Mouse (Mus musculus): ENCODE measurements around the gene Arhgap31.

Gene Arhgap31

DNA sequence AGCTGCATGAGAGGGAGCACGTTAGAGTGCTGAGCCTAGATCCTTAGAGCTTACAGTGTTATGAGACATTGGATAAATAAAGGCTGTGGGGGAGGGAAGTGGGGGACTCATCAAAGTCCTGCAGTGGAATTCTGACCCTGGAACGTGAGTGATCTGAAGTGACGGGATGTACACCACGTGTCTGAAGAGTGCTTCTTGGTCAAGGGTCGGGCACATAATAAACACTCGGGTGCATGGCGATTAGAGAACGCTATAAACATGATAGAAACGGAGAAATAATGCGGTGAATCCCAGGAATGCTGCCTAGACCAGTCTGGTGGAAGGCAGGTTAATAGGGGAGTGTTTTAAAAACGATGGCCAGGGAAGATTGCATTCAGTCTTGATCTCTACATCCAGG is 63.6 kb downstream of the Arhgap31 start:
- no peak for DNase-seq (ENCODE audit: low spot score)

DNA sequence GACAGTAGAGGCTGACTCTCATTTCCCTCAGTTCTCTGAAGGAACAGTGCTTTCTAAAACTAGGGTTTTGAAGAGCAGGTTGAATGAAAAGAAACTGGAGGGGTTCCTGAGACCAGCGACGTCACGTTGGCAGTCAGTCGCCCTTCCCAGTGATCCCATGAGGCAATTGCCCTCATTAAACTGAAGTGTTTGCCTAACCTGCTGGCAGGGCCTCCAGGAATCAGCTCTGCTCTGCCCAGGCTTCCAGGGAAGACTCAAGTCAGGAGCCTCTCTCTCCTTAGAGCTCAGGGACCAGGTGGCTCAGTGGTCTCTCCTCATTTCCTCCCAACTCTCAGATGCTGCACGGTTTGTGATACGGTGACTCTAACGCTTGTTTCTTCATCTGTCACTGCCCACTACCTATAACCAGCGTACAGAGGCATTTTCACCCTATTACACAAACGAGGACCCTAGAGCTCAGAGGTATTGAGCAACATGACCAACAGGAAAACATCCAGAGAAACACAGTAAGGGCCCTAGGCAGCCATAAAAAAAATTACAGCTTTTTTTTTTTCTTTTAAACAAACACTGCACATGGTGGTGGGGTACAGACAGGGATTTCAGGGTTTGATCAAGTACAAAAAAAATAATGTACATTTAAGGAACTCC is 64.2 kb downstream of the Arhgap31 start:
- no peak for DNase-seq (ENCODE audit: low spot score)

DNA sequence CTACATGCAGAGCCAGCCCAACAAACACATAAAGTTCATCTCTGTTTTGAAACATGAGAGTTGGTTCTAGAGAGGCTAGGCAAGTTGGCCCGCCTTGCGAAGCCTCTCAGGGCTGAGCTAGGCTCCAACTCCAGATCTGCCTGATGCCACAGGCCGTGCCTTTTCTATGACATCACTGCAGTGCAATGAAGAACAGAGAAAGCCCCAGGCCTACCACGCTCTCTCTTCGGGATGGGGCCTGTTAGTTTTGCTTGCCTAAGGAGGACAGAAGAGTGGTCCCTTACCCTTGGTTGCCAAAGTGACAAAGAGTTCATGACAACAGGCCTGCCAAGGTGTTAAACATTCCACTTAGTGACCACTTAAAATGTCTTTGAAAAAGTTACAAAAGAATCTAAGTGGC is 64.9 kb downstream of the Arhgap31 start:
- no peak for DNase-seq (ENCODE audit: low spot score)

DNA sequence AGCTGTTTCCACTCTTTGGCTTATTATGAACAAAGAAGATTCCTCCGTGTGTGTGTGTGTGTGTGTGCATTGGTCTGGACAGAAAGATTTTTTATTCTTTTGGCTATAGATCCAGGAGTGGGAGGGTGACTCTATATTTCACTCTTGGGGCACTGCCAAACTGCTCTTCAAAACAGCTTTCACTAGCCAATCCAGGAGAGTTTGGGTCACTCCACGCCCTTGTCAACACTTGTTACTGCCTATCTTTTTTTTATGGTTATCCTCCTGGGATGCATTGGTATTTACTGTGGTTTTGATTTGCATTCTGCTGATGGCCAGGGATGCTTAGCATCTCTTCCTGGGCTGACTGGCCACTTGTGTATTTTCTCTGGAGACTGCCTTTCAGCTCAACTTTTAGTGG is 68.6 kb downstream of the Arhgap31 start:
- DNase-seq (ENCODE audit: low spot score): no peak

DNA sequence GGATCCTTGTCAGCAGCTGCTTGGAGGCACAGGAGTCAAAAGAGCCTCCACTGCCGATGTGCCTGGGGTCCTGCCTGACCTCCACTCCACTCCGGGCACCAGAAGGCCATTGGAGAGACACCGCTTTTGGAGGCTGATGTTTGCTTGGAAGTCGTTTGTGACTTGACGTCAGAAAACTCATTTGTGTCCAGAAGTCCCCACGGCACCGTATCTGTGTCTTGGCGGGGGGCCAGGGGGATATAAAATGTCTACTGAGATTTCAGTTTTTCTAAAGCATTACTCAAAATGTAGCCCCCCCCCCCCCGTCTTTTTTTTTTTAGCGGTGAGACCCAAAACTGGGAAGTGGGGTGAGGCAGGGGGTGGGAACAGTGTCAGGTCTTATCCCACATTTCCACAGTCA is 76.0 kb downstream of the Arhgap31 start:
- no peak for DNase-seq (ENCODE audit: low spot score)

DNA sequence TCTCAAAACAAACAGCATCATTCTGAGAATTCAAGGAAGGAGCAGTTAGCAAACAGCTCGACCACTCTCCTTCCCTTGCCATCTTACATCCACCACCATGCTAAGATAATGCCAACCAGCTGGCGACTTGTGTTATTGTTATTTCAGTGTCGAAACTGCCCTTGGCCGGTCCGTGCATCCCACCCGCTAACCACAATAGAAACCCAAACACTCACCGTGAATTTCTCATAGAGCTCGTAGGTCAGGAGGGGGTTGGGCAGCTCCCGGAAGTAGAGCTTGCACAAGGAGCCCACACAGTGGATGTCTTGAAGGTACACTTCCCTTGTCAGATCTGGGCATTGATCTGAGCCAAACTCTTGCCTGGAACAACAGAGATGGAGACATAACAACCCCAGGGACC is 76.4 kb downstream of the Arhgap31 start:
- DNase-seq (ENCODE audit: low spot score): no peak

DNA sequence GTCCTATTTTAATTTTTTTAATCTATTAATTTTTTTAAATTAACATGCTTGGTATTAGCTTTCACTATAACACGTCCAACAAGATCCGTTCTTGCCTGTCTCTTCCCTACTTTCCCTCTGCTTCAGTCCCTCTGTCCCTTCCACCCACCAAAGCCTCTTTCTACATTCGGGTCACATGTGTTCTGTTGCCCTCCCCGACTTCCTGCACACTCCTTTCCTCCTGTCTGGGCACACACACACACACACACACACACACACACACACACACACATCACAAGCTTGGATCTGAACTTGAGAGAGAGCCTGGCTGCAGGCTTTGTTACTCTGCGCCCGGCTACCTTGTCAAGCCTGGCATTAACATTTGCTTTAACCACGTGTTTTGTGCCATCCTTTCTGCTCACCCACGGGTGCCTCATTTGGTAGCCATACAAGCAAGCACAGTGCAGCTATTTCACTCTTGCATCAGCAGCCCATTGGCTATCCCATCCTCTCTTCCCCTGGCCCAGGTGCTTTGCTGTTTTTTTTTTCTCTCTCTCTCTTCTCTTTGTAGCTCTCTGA is 77.2 kb downstream of the Arhgap31 start:
- DNase-seq (ENCODE audit: low spot score): no peak

DNA sequence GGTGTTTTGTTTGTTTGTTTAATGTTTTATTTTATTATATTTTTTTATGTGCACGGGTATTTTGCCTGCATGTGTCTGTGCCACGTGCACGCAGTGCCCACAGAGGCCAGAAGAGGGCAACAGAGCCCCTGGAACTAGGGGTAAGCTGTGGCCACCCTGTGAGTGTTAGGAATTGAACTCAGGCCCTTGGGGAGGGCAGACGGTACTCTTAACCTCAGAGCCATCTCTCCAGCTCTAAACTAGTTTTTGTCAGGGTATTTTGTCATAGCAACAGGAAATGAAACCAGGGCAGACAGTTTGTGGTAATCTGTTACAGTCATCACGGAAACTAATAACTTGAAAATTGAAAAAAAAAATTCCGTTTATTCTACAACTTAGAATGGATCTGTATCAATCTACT is 80.9 kb downstream of the Arhgap31 start:
- peak; percentile 30 for DNase-seq (ENCODE audit: low spot score)

DNA sequence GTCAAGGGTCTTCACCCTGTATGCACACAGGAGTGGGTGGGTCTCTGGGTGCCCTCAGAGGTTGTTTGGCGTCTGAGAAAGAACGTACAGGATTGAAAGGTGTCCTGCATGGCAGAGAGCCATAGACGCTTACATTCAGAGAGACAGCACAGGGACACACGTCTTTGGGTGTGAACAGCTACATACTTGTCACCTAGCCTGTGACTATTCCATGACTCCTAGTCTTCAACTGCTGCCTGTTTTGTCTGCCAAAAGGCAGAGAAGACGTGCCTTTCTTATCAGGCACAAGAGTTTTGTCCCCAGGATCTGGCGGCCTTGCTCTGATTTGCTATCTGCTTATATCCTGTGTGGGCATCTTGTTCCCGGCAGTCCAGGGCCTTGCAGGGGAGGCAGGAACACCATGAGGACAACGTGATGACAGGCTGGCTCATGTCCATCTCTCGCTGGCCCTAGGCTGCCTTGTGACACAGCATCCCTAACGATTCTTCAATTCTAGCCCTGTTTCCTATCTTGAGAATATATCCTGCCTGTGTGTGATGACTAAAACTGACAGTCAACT is 87.2 kb downstream of the Arhgap31 start:
- DNase-seq (ENCODE audit: low spot score): no peak

DNA sequence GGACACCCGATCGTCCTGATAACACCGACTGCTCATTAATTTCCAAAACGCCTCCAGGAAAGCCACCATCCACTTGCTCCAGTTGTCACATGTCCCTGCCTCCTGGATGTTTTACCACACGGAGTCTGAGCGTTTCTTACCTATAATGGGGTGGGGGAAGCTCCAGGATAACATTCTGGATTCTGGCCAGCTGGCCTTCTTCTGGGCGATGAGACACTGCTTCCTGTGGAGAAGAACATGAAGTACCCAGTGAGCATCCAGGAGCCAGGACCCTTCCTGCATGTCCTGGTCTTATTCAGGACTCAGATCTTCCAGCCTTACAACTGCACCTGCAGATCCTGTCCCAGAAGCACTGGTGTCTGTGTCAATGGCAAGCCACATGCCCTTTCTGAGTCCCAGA is 87.7 kb downstream of the Arhgap31 start:
- no peak for DNase-seq (ENCODE audit: low spot score)

DNA sequence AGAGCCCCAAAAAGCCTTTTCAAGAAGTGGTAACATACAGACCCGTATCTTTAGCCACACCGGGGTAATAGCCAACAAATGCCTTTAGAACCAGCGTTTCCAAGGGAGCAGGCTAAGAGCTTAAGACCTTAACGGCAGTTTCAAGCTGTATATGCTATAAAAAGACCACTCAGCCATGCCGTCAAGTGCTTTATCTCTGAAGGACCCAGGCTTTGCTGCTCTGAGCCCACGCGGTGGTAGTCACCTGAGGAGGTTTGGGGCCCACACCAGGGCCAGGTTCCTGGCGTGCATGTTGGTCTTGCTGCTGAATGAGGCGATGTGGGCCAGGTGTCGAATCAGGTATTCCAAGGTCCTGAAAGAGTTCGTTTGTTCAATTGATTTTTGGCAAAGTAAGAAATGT is 88.8 kb downstream of the Arhgap31 start:
- DNase-seq (ENCODE audit: low spot score): no peak

DNA sequence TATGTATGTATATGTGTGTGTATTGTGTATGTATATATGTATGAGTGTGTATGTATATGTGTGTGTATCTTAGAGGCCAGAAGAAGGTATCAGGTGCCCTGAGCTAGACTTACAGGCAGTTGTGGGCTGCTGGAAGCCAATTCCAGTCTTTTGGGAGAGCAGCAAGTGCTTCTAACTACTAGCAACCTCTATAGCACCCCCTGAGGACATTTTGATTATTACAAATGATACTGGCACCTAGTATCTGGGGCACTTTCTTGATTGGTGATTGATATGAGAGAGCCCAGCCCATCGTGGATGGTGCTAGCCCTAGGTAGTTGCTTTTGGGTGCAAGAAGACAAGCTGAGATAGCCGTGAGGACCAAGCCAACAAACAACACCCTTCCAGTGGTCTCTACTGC is 90.8 kb downstream of the Arhgap31 start:
- no peak for DNase-seq (ENCODE audit: low spot score)

DNA sequence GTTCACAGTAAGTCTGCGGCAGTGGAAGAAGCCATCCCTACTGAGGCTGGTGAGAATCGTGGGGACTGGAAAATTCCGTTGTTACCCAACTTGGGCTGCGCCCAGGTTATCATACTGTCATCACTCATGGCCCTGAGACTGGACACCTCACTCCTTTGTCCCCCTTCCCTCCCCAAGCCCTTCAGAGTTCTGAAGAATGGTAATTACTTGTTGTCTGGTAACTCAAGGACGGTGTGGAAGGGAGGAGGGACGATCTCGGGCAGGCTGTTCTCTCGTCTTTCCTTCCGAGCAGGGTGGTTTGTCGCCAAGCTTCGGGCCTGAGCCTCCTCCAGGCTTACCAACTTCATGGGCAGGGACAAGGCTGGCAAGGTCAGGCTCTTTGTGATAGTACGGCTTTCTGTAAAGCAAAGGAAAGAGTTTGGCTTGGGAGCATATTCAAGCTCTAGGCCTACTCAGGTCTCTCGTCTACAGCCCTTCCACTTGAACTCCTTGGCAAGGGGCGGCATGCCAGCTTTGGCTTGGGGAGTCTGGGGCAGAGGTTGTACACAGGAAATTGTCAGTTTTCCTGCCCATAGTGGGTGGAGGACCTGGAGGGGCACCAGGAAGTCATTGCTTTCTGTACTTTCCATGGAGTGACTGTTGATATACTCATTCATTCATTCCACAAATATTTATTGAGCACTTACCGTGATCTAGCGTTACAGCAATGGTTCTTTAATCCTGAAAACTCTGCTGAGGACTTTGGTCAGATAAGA is 92.2 kb downstream of the Arhgap31 start:
- DNase-seq (ENCODE audit: low spot score): no peak

DNA sequence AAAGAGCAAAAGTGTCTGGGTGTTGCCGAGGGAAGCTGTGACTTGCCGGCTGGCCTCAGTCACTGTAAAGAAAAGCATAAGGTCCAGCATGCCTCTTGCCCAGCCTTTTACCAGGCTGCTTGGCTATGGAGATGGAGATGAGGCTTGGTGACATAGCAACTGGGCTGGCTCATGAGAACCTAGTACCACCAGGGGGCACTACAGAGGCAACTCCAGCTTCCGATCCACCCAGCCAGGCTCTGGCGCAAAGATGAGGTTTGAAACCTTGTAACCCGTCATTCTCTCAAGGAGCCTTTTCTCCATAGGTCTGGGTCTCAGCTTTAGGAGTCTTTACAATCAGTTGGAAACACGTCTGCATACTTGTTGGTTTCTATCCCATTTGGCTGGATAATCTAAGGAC is 94.0 kb downstream of the Arhgap31 start:
- no peak for DNase-seq (ENCODE audit: low spot score)

DNA sequence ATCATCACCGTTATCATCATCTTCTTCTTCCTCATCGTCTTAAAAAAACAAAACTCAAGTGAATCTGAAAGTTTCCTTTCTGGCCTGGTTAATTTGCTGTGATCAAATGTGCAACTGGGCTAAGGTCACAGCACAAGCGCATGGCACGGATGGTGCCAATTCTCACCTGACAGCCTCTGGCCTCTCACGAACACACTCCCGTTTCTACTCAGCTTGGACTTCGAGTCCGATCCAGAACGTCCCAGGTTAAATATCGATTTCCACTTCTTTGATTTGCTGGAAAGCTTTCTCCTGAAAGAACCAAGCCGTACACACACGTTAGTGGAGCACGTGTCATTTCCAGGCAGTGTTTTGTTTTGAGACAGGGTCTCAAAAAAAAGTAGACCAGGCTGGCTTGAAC is 95.1 kb downstream of the Arhgap31 start:
- no peak for DNase-seq (ENCODE audit: low spot score)

DNA sequence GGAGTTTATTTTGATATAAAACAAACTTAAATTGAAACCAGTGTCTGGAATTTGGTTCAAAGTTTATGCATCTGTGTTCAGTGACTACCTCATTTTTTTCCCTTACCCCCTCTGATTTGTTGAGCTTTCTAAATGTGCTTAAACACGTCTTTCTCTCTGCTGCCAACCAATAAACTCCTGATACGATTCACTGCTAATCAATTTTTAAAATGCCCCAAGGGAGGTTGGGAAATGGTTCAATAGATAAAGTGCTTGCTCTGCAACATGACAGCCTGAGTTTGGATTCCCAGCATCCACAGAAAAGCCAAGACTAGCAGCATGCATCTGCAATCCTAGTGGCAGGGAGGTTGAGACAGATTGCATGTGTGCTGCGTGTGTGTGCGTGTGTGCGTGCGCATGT is 99.4 kb downstream of the Arhgap31 start:
- DNase-seq (ENCODE audit: low spot score): no peak

DNA sequence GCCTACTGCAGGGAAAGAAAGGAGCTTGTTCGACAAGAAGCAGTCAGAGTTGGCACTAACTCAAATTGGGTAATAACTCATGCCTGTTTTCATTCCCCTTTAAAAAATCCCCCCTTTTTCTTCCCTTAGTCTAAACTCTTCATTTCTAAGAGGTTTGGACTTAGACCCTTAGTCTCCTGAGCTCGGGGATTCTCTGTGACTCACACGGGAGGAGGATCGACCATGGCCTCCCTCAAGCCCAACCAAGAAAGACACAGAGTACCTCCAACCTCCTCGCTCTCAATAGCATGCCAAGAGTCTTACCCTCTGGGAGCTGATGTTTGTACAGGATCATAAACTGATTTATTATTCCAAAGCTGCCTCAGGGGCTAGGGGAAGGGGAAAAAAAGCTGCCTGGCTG is 100.4 kb downstream of the Arhgap31 start:
- no peak for DNase-seq (ENCODE audit: low spot score)

DNA sequence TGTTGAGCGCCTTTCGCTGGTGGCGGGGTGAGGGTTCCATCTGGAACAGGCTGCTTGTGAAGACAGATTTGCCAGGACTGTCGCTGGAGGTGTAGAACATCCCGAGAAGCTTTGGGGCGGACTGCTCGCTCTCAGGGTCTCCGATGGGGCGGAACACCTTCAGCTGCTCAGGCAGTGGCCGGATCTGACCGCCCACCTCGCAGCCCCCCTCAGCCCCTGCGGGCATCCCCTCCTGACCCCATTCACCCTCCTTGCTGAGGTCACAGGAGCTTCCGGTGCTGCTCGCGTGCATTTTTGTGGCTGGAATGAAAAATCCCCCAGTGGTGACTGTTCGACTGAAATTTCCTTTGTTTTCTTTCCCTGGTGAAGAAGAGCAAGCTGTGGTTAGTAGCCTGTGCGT is 104.0 kb downstream of the Arhgap31 start:
- no peak for DNase-seq (ENCODE audit: low spot score)

DNA sequence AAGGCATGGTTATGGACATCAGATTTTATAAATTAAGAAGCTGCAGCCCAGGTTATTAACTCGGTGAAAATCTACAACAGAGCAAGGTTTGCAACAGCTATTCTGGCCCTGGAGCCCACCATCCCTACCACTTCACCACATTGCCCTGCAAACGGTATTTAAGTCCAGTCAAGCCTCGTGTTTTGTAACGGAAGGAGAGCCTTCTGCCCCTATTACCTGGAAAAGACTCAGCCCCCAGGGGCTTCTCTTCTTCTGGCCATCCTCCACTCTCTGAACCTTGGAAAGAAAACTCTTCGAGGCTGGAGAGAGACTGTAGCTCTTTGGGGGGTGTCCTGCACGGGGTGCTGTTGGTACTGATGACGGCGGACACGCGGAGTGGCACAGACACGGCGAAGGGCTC is 104.4 kb downstream of the Arhgap31 start:
- no peak for DNase-seq (ENCODE audit: low spot score)

DNA sequence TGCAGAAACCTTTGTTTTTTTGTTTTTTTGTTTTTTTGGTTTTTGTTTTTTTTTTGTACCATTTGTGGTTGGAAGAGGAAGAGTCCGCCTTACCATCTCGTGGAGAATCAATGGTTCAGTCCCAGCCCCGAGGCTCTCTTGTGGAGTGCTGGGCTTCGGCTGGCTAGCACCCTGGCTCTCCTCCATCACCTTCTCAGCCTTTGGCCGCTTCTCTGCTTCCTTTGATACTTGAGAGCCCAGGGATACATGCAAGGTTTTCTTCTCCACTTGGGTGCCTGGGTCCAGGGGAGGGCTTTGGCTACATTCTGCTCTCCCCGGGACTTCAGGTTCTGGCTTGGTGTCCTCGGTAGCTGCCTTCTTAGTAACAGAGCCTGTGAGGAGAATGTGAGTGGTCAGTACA is 106.6 kb downstream of the Arhgap31 start:
- DNase-seq (ENCODE audit: low spot score): no peak

DNA sequence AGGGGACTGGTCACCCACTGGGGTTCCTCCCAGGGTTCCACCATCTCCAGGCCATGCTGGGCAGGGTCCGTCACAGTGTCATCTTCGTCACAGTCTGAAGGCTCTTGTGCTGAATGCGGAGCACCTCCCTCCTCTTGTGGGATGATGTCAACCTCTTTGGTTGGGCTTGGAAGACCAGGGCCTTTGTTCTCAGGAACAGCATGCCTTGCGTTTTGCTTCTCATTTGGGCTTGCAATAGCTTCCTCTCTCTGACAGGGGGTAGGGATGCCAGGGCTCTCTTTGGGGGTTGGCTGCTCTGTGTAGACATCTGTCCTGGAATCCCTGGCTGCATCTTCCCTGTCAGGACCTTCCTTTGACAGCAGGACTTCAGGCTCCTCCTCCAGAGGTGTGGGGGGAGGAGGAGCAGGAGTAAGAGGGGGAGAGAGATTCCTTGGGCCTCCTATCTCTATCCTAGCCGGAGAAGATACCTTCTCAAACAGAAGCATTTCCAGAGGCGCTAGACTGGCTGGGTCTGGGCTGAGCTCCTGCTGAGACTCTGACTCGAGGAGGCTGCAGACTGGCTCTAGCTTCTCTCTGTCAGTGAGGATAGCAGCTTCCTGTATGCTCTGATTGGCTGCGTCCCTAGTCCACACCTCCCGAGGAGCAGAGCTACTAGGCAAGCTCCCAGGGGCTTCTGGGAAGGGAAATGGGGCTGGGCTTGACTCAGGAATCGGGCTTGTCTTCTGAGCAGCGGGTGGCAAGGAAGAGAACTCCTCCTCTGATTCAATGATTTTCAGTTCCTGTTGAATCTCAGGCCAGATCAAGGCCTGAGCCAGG is 109.9 kb downstream of the Arhgap31 start:
- DNase-seq (ENCODE audit: low spot score): no peak

DNA sequence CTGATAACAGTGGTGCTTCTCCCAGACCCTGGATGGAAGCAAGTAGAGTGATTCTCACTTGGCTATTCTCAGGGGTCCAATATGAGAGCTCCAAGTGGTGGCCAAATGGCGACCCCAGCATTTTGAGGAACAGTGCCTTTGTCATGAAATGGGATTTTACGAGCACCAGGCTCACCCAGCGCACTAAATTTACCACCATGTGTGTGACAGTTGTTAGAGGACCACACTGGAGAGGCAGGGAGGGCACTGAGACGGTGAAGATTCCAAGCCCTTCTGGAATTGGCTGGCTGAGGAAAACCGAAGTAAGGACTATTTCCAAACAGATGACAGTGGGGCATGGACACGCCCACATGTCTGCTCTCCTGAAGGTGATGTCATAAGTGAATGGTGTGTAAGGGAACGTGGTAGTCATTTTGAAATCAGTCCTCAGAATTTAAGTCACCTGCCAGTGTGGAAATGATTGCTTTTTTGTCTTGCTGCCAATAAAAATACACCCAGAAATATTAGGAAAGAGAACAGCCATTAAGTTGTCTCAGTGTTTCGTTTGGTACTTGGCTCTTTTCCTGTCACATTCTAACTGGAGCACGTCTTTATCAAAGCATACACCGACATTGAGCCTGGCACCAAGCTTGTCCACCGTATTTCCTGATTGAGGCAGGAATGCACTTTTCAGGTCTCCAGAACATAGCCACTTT is 113.9 kb downstream of the Arhgap31 start:
- no peak for DNase-seq (ENCODE audit: low spot score)
